Mouse (Mus musculus) T-helper 2 cell (primary cell): ENCODE measurements around the gene Zfyve21.

Source experiments
- in situ Hi-C: fragments of 300-600 bp; cut with MboI, MseI; formaldehyde crosslinking; loops from one replicate; pipeline ENCODE4 v1.15.1; 2025; ENCODE audit warnings: high pct_unique_total_duplicates

Gene Zfyve21

GRCm38 (mm10) chr12:111813766-111814617 lies at the start of gene Zfyve21, which contains the start of gene Xrcc3:
Zfyve21 (plus strand) TSS chr12:111814170.
Xrcc3 (minus strand) TSS chr12:111813873.
- in situ Hi-C loops = loop anchor here (25.0 kb wide), 1 partner anchor 1873 kb away; no protein-coding TSS in a partner anchor

DNA sequence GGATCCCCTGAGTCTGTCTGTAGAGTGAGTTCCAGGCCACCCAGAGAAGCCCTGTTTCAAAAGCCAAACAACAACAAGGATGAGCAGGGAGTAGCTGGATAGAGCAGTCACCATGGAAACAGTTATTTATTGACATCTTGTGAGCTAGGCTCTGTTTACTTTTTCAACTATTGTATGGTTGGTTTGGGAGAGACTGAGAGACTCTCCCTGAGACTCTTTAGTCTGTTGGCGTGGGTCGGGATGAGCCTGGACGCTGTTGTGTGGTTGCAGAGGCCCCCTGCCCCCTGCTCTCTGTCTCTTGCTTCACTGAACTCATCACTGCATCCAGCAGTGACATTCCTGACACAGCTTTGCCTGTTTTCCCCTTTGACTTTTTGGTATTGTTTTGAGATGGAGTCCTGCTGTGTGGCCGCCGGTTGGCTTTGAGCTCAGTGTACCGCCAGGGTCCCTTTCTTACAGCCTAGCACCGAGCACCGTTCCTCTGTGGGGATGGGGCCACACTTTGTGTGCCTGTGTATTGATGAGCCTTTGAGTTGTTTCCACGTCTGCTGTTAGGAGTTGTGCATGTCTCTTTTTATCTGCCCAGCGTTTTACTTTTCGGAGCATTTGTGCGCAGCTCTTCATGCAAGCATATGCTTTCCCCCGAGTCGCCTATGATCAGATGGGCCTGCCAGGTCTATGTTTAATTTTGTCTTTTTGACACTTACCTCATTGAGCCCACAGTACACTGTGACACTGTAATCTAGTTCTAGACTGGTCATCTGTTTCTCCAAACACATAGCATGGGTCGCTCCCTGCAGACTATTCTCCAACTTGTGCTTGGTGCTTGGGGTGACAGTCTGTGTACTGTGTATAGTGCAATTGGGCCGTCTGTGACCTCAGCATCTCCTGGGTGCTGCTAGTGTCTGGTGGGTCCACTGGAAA lies 47.4 kb upstream of the Zfyve21 start:
- in situ Hi-C loops = no loop called here

GRCm38 (mm10) chr12:111768322-111768928 lies 45.5 kb upstream of the Zfyve21 start:
- in situ Hi-C loops = no loop called here

- in situ Hi-C loops = no loop called here
Measured at GRCm38 (mm10) chr12:111769306-111769705, 44.7 kb upstream of the Zfyve21 start.

DNA sequence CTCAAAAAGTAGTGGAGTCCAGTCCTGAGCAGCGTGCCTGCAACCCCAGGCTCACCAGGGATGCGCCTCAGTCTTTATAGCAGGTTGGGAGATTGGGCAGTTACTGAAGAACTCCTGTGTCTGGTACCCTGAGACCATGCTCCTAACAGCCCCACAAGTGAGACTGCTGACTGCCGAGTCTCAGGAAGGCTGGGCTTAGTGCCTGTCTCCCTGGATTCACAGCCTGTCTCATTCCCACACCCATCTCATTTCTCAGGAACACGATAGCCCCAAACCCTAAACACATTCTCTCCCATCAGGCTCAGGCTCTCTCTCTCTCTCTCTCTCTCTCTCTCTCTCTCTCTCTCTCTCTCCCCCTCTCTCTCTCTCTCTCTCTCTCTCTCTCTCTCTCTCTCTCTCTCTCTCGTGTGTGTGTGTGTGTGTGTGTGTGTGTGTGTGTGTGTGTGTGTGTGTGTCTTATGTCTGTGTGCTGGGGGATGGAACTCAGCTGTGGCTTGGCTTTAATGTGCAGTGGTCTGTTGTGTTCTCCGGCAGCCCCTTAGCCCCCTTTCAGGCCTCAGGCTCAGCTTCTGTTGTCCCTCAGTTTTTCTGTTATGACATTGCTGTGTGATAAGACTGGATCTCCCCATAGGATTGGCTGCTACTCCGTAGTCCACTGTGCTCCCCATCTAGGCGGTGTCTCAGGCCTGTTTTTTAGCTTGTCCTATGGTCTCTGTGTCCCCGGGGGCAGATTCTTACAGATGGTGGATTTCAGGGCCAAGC lies 44.0 kb upstream of the Zfyve21 start:
- in situ Hi-C loops = no loop called here

DNA sequence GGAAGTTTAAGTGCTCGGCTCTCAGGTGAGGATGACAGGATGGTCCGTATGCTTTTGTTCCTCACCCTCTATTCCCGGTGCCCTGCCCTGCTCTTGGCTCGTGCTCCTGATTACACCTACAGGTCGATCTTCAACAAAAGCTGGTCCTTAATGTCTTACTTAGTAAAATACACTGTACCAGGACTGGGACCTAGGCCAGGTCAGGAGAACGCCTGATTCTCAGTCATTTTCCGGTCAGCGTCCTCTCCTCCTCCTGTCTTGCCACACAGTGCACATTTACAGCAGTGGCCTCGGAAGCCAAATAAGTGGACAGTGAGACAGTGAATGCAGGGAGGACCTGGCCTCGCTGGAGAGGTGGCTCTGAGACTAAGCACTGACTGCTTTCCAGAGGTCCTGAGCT lies 43.3 kb upstream of the Zfyve21 start:
- in situ Hi-C loops = no loop called here

GRCm38 (mm10) chr12:111774156-111774555 lies 39.8 kb upstream of the Zfyve21 start:
- in situ Hi-C loops = no loop called here

DNA sequence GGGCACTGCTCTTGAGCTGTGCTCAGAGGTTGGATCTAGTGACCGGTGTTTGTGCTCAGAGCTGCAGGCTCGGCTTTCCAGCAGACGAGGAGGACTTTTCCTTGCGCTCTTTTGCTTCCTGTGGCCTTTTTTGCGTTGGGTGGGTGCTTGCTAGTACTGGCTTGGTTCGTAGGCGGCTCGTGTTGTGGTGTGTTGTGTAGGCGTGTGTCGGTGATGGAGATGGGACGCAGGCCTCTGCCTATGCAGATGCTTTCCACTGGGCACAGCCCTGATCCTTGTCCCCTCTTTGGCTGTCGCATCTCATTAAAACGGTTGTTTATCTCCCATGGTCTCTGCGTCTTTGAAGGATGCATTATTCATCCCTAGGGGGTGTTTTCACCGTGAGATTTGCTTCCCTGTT lies 39.1 kb upstream of the Zfyve21 start:
- in situ Hi-C loops = no loop called here

DNA sequence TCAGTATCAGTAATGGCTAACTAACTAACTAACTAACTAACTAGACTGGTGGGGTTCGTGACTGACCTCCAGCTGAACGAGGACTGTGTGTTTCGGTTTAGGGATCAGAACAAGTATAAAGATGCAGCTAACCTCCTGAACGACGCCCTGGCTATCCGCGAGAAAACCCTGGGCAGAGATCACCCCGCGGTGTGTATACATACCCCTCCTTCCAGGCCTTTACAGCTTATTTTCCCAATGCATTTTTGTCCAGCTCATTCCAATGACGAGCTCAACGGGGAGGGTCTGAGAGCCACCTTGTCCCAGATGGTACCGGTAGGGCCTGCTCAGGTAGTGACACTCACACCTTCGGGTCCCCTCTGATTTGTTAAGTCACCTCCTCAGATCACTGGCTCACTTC lies 36.1 kb upstream of the Zfyve21 start:
- in situ Hi-C loops = no loop called here

DNA sequence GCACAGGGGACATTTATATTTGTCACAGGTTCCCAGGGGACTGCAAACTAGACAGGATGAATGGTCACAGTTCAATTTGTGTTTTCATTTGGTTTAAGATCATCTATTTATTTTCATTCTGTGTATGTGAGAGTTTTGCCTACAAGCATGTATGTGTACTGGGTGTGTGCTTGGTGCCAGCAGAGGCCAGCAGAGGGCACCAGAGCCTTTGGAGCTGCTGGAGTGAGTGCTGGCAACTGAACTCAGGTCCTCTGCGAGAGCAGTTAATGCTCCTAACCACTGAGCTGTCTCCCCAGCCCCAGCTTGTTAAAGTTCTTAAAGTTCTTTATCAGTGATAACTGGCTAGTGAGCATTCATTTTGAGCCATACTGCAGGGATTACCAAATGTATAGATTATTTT lies 34.4 kb upstream of the Zfyve21 start:
- in situ Hi-C loops = no loop called here

DNA sequence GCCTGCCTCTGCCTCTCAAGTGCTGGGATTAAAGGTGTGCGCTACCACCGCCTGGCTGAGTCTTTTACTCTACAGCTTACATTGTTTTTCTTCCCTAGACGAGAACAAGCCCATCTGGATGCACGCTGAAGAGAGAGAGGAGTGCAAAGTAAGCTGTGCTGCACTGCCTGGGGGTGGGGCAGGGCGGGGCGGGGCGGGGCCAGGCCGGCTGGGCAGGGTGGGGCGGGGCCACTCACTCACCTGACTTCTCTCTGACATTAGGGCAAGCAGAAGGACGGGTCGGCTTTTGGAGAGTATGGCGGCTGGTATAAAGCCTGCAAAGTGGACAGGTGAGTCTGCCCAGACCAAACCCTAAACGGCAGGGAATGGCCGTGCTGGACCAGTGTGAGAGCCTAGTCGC lies 28.8 kb upstream of the Zfyve21 start:
- in situ Hi-C loops = no loop called here

GRCm38 (mm10) chr12:111787015-111787414 lies 27.0 kb upstream of the Zfyve21 start:
- in situ Hi-C loops = no loop called here

DNA sequence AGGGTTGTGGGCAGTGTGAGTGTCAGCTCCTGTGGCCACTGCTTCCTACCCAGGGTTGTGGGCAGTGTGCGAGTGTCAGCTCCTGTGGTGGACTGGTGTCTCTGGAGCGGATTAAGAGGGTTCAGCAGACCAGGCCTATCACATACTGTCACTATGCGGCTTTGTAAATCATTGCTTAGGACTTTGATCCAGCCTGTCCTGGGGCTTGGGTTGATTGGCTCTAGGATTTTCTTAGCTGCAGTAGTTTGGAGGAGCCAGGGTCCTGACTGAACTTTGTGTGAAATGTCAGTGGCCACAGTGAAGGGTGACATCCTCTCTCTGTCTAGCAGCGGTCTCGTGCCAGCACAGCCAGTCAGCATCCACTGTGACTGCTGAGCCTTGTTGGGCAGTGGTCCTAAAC lies 23.9 kb upstream of the Zfyve21 start:
- in situ Hi-C loops = no loop called here

DNA sequence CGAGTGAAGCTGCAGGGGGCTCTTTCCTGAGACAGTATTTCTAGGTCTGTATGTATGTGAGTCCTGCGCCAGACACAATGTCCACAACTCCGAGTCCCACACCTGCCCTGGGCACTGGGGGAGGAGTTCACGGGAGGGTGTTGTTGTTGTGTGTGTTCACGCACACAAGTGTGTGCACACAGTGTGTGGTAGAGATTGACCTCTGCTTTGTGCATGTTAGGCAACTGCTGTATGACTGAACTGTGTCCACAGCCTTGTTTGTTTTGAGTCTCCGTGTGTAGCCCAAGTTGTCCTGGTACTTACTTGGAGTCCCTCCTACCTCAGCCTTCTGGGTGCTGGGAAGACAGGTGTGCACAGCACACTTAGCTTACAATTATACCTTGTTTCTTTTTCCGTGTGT lies 23.3 kb upstream of the Zfyve21 start:
- in situ Hi-C loops = no loop called here

- in situ Hi-C loops = no loop called here
Measured at GRCm38 (mm10) chr12:111791474-111792104, 22.4 kb upstream of the Zfyve21 start.

- in situ Hi-C loops = no loop called here
Measured at GRCm38 (mm10) chr12:111794102-111794501, 19.9 kb upstream of the Zfyve21 start.

DNA sequence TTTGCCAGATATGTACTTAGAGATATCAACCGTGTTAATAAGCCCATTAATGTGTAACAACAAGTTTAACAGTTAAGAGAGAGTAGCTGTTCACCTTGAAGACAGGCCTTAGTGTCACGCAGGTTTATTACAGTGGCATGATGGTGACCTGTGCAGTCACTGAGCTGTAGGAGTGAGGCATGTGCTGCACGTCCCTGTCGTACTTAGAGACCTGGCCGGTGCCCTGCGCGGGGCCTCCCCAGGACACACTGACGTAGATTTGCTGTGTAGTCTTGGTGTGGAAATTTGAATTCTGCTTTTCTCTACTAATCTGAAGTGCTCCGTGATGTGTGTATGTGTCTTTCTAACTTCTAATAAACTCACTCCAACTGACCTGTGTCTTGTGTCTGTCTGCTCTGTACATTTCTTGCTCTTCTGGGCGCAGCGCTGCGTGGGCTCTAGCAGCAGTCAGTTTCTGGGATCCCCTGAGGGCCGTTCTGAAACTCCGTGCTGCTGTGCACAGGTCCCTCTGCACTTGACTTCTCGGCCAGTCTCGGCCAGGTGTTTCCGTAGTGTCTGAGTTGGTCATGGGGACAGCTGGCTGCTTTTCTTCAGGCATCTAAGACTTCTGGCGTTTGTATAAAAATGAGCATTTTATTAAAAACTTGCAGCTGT lies 19.3 kb upstream of the Zfyve21 start:
- in situ Hi-C loops = no loop called here

GRCm38 (mm10) chr12:111795180-111795895 lies 18.6 kb upstream of the Zfyve21 start:
- in situ Hi-C loops = no loop called here

- in situ Hi-C loops = no loop called here
Measured at GRCm38 (mm10) chr12:111797251-111797650, 16.7 kb upstream of the Zfyve21 start.

DNA sequence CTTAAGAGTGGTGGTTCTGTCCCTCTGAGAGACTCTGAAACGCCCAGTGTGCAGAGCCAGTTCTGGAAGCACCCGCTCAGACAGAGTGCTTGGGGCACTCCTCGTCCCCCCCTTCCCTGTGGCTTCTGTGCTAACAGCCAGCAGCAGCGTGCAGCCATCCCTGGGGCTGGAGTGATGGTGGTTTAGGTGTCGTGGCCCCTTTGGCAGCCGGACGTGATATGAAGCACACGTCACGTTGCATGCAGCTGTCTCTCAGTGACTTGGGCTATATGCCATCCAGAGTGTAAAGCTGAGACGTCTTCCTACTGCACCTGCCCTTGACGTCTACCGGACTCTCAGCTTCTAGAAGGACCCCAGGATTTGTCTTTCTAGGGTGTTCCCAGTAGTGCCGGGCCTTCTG lies 15.5 kb upstream of the Zfyve21 start:
- in situ Hi-C loops = no loop called here
